Mouse (Mus musculus) urinary bladder, postnatal 36 days (tissue): Measurements from ENCODE around the gene Tns1.

Experiments
- DNase-seq, 2 experiments: peaks; one replicate each; pipeline ENCODE4 v3.0.0; 2022; ENCODE audit warnings: low spot score in 2 of 2, mixed read lengths in 1 of 2

The Tns1 gene

GRCm38 (mm10) chr1:74121821-74122576 is 2.2 kb downstream of the Tns1 start:
- DNase-seq, result peak; percentile 52 to 82

GRCm38 (mm10) chr1:74121138-74121537 is 3.1 kb downstream of the Tns1 start:
- no peak for DNase-seq

- peak in 1 of 2 experiments; percentile 67 for DNase-seq
Observed at GRCm38 (mm10) chr1:74119115-74119514, 5.1 kb downstream of the Tns1 start.

- DNase-seq, result no peak
Observed at GRCm38 (mm10) chr1:74117876-74118275, 6.4 kb downstream of the Tns1 start.

GRCm38 (mm10) chr1:74113071-74113470 is 11.2 kb downstream of the Tns1 start:
- DNase-seq, result no peak

GRCm38 (mm10) chr1:74111696-74112030 is 12.6 kb downstream of the Tns1 start:
- DNase-seq, result no peak

- no peak for DNase-seq
Observed at GRCm38 (mm10) chr1:74110932-74111695, 13.1 kb downstream of the Tns1 start.

GRCm38 (mm10) chr1:74109670-74110069 is 14.6 kb downstream of the Tns1 start:
- no peak for DNase-seq

- no peak for DNase-seq
Observed at GRCm38 (mm10) chr1:74107931-74108618, 16.2 kb downstream of the Tns1 start.

- DNase-seq, result no peak
Observed at GRCm38 (mm10) chr1:74106214-74106613, 18.0 kb downstream of the Tns1 start.

- peak in 1 of 2 experiments; percentile 64 for DNase-seq
Observed at GRCm38 (mm10) chr1:74105660-74106059, 18.6 kb downstream of the Tns1 start.

- no peak for DNase-seq
Observed at GRCm38 (mm10) chr1:74103654-74104353, 20.4 kb downstream of the Tns1 start.

GRCm38 (mm10) chr1:74099001-74099435 is 25.2 kb downstream of the Tns1 start:
- no peak for DNase-seq

- no peak for DNase-seq
Observed at GRCm38 (mm10) chr1:74098004-74099000, 25.9 kb downstream of the Tns1 start.

GRCm38 (mm10) chr1:74095728-74096127 is 28.5 kb downstream of the Tns1 start:
- no peak for DNase-seq

GRCm38 (mm10) chr1:74095296-74095695 is 29.0 kb downstream of the Tns1 start:
- no peak for DNase-seq

GRCm38 (mm10) chr1:74094497-74095270 is 29.6 kb downstream of the Tns1 start:
- no peak for DNase-seq

- DNase-seq, result no peak
Observed at GRCm38 (mm10) chr1:74093447-74093846, 30.8 kb downstream of the Tns1 start.

GRCm38 (mm10) chr1:74092242-74092641 is 32.0 kb downstream of the Tns1 start:
- DNase-seq, result peak in 1 of 2 experiments; percentile 74
